Mouse (Mus musculus) Patski (cell line): ENCODE measurements at regions not wholly inside any gene's neighbourhood (a gene's known extent, or its start where the extent isn't known, plus 50 kb on each side); places are given as distances from the start of the nearest gene placed in this dataset.

Source experiments
- ATAC-seq: fragments of 100-300 bp; one replicate; pipeline ENCODE4 v1.8.0; 2021
- CTCF ChIA-PET: fragments of 350-600 bp; sonication (Branson Sonifier 250); formaldehyde crosslinking; loops from one replicate; lab custom pipeline; 2022; ENCODE audit warnings: inconsistent platforms; lab: Charles Lee
- POLR2A ChIA-PET: fragments of 350-600 bp; sonication (Branson Sonifier 250); formaldehyde crosslinking; loops from one replicate; lab custom pipeline; 2022; ENCODE audit warnings: antibody characterized with exemption, inconsistent platforms; lab: Charles Lee
- DNase-seq: peaks from one replicate; pipeline ENCODE4 v3.0.0-alpha.2; 2011; ENCODE audit warnings: low read depth, low spot score
- H3K27me3 ChIP-seq: fragments of 371-371 bp; one replicate; pipeline ENCODE4 v1.5.1; 2021
- CTCF ChIP-seq: fragments of 100-300 bp; IDR thresholded peaks from one replicate; pipeline ENCODE4 v1.5.1; 2021
- in situ Hi-C: fragments of 300-500 bp; cut with MboI; formaldehyde crosslinking; loops from 3 replicates; pipeline ENCODE4 v1.11.1; 2018; ENCODE audit warnings: low pct_unique_long_range_greater_than_20kb, mixed read lengths

DNA sequence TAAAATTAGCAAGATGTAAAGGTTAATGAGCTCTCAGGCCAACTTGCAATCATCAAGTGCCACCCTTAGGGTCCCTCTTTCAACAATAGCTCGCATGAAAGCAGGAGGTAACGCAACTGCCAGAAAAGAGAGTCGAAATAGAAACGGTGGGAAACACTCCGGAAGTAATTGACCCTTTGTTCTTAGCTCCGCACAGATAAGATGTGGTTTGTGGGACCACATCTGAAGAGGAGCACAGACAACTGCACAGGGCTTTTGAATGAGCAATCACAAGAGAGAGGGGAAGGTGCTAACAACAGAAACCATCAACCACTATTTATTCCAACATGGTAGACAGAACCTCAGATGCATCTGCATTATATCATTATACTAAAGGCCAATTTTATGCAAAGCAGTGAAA, 112.0 kb upstream of the Rad23b start:
- ATAC-seq (no peak), DNase-seq (no peak)
- TF ChIP-seq CTCF, result no peak
- POLR2A ChIA-PET, result no interaction called here
- in situ Hi-C loops, result loop anchor here (10.0 kb wide), 1 partner anchor 923 kb away; no protein-coding TSS in a partner anchor
- H3K27me3 ChIP-seq, result no peaks in the 10 kb centered on the region
- CTCF ChIA-PET, result no interaction called here

DNA sequence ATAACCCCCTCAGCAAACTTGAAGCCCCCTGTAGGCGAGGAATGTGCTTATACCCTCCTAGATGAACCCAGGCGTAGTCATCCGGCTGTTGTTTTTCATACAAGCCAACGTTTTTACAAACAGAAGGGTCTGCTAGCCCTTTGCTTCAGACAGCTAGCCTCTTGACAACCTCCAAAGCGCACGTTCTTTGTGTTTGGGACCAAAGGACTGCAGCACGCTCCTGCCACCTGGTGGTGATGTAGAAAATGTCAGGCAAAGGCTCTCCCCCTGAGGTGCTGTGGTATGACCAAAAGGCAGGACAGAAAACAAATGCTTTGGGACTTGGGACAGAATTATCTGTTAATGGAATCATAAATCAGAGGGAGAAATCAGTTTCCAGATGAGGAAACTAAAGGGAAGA, 109.4 kb upstream of the Rad23b start:
- no peak for DNase-seq
- ChIA-PET POLR2A (no interaction called here), CTCF (interaction anchor here (0.7 to 2.7 kb wide), 7 partner anchors 9 to 1356 kb away, joined by 3 to 10 read pairs (median 3); no protein-coding TSS in a partner anchor)
- TF ChIP-seq CTCF, result peak; percentile 89
- no peaks in the 10 kb centered on the region for H3K27me3 ChIP-seq
- in situ Hi-C loops, result loop anchor here (5.0 to 10.0 kb wide), 2 partner anchors 293 to 1316 kb away; partner anchors contain the start of gene Zfp462
- no peak for ATAC-seq

GRCm38 (mm10) chr4:55242331-55242730, 107.5 kb upstream of the Rad23b start:
- POLR2A ChIA-PET, result no interaction called here
- DNase-seq (no peak), ATAC-seq (no peak)
- no peaks in the 10 kb centered on the region for H3K27me3 ChIP-seq
- CTCF ChIA-PET, result no interaction called here
- TF ChIP-seq CTCF, result no peak
- in situ Hi-C loops, result loop anchor here (5.0 to 10.0 kb wide), 2 partner anchors 295 to 1318 kb away; partner anchors contain the start of gene Zfp462

DNA sequence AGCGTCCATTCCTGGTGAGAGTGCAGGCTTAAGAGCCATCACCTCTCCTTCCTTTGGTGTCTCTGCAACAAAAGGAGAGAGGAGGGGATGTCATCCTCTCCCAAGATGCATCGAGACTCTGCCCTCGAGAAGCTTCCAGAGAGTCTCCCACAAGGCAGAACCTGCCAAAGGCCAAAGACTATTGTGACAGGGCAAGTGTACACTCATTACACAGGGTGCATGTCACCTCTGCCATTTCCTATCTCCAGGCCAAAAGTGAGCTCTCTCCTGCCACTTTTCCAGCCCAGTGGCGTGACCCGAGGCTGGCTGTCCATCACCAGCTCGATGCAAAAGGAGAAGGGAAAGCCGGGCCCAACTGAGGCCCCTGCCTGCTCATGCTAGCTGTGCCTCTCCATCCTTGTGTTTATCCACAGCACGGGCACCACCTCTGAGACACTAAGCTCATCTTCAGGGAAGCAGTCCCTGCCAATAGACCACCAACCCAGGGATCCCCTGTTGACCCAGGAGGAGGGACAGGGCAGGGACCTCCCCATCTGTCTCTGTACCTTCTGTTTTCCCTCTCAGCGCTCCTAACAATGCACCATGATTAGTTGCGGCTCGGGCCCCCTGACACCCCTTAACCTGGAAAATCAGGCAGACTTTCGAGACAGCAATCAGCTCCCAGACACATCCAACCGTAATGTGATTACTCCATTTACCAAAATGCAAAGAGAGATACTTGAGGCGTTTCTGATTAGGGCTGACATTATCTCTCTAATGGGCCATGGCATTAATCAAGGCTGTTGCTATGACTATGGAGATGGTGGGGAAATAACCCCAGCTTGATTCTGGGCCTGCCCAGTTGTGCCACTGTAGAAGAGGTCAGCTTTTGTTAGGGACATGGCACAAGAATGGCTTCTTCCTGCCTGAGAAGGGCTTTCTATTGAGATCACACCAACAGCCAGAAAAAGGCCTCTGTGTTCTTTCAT, 106.5 kb upstream of the Rad23b start:
- POLR2A ChIA-PET, result no interaction called here

GRCm38 (mm10) chr4:55245789-55246188, 104.1 kb upstream of the Rad23b start:
- ChIA-PET POLR2A (no interaction called here), CTCF (interaction anchor here (1.0 kb wide), 1 partner anchor 1361 kb away, joined by 4 read pairs; no protein-coding TSS in a partner anchor)
- ATAC-seq (no peak), DNase-seq (no peak)
- in situ Hi-C loops, result loop anchor here (10.0 kb wide), 1 partner anchor 1321 kb away; no protein-coding TSS in a partner anchor
- no peaks in the 10 kb centered on the region for H3K27me3 ChIP-seq
- no peak for TF ChIP-seq CTCF

More for the DNA sequence above, 106.5 kb upstream of the Rad23b start:
- in situ Hi-C loops, result loop anchor here (5.0 to 10.0 kb wide), 2 partner anchors 296 to 1319 kb away; partner anchors contain the start of gene Zfp462
- no peak for ATAC-seq
- DNase-seq, result no peak
- H3K27me3 ChIP-seq, result no peaks in the 10 kb centered on the region
- no peak for TF ChIP-seq CTCF
- CTCF ChIA-PET, result interaction anchor here (1.4 kb wide), 1 partner anchor 9 kb away, joined by 3 read pairs; no protein-coding TSS in a partner anchor

DNA sequence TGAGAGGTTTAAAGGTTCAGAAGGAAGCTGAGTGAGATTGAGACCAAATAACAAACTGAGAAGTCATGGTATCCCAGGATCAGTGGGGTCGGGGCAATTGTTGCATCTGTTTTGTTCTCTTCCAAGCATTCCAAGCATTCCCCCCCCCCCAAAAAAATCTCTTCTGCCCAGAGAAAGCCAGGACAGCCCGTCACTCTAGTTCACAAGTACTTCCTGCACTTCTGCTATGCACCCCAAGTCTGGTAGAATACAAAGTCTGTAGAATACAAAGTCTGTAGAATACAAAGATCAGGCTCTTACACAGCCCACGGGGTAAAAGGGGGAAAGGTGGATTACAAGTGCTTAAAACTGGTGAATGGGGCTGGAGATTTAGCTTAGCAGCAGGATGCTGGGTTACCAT, 99.5 kb upstream of the Rad23b start:
- CTCF ChIA-PET, result interaction anchor here (1.0 to 1.1 kb wide), 2 partner anchors 9 to 10 kb away, joined by 3 to 4 read pairs; no protein-coding TSS in a partner anchor
- no peak for TF ChIP-seq CTCF
- no peak for ATAC-seq

GRCm38 (mm10) chr4:55251546-55251945, 98.3 kb upstream of the Rad23b start:
- ATAC-seq, result no peak
- no peak for TF ChIP-seq CTCF
- ChIA-PET CTCF (no interaction called here), POLR2A (no interaction called here)
- H3K27me3 ChIP-seq, result no peaks in the 10 kb centered on the region
- DNase-seq, result no peak
- in situ Hi-C loops, result no loop called here

More for the DNA sequence above, 99.5 kb upstream of the Rad23b start:
- POLR2A ChIA-PET, result interaction anchor here (0.7 kb wide), 1 partner anchor 173 kb away, joined by 6 read pairs; no protein-coding TSS in a partner anchor
- H3K27me3 ChIP-seq, result no peaks in the 10 kb centered on the region
- in situ Hi-C loops, result no loop called here
- DNase-seq, result no peak

GRCm38 (mm10) chr4:55253769-55254168, 96.1 kb upstream of the Rad23b start:
- peak; percentile 68 for DNase-seq
- H3K27me3 ChIP-seq, result no peaks in the 10 kb centered on the region
- ChIA-PET CTCF (no interaction called here), POLR2A (no interaction called here)
- no peak for TF ChIP-seq CTCF
- peak; percentile 60 for ATAC-seq
- in situ Hi-C loops, result no loop called here

GRCm38 (mm10) chr4:55271965-55272630, 77.7 kb upstream of the Rad23b start:
- H3K27me3 ChIP-seq, result no peaks in the 10 kb centered on the region
- POLR2A ChIA-PET, result no interaction called here
- no peak for TF ChIP-seq CTCF
- CTCF ChIA-PET, result interaction anchor here (1.4 kb wide), 1 partner anchor 16 kb away, joined by 5 read pairs; no protein-coding TSS in a partner anchor
- no peak for ATAC-seq
- in situ Hi-C loops, result no loop called here
- DNase-seq, result no peak

DNA sequence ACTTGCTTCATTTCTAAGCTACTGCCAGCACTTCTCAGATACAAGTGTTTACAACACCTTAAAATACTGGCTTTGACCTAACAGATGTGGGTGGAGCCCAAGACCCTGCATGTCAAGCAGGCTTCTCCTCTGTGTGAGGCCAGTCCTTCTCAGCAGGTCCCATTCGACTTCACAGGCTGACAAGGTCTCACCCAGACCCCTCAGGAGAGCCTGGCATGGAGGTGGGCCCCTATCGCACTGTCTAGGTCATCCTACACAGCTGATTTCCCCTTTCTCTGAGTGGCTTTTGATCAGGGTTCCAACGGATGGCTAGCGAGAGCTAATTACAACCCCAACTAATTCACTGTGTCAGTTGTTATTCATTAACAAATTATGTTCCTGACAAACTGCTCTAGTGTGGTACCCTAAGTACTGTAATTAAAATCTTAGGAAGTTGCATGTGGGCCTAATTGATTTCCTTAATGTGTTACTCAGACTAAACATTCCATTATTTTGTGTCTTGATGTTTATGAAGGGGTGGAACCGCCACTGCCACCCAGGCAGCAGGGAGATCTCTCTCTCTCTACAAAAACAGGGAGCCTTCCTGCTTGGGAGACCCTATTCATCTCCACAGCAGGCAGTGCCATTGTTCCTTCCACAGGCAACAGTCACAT, 73.4 kb upstream of the Rad23b start:
- CTCF ChIA-PET, result no interaction called here
- no peak for TF ChIP-seq CTCF
- POLR2A ChIA-PET, result no interaction called here
- DNase-seq, result no peak
- ATAC-seq, result no peak
- H3K27me3 ChIP-seq, result no peaks in the 10 kb centered on the region
- in situ Hi-C loops, result no loop called here
